Mouse (Mus musculus): ENCODE data around the gene Pla2g6. TPM values are rescaled to one million over a fixed set of nuclear protein-coding genes. Genes with fewer than 3 reads are reported as not detected.

The Pla2g6 gene
- polyA plus RNA-seq, 1 experiment, result 303 TPM

GRCm38 (mm10) chr15:79322281-79322990 lies 5.8 kb downstream of the Pla2g6 start:
- H3K4me3 ChIP-seq (ENCODE audit: control insufficient read depth, low read depth, low read length), result peak overlapping the region; percentile 33
- TF ChIP-seq POLR2A (IDR thresholded peaks at IDR 0.05; ENCODE audit: control insufficient read depth, low read depth, low read length) (0 out of 2 replicates have a peak, but pooled peaks have one; percentile 37), CTCF (IDR thresholded peaks at IDR 0.05; ENCODE audit: control insufficient read depth, insufficient read depth, insufficient replicate concordance, low read depth, low read length) (no peak)
- no peaks in the 10 kb centered on the region for H3K27me3 ChIP-seq (ENCODE audit: control insufficient read depth, insufficient read depth, low read length)
- H3K27ac ChIP-seq (ENCODE audit: control insufficient read depth, insufficient read depth, low read depth, low read length), result peak overlapping the region; percentile 61
- peaks cover under 1% of the 10 kb centered on the region for H3K36me3 ChIP-seq (ENCODE audit: control insufficient read depth, insufficient read depth, low read length)
- peaks cover 20% of the 10 kb centered on the region for H3K4me1 ChIP-seq (ENCODE audit: control insufficient read depth, insufficient read depth, low read length)

- no peak for TF ChIP-seq POLR2A (IDR thresholded peaks at IDR 0.05; ENCODE audit: control insufficient read depth, low read depth, low read length)
- no peak for TF ChIP-seq CTCF (IDR thresholded peaks at IDR 0.05; ENCODE audit: control insufficient read depth, insufficient read depth, insufficient replicate concordance, low read depth, low read length)
- peaks cover 1% of the 10 kb centered on the region for H3K36me3 ChIP-seq (ENCODE audit: control insufficient read depth, insufficient read depth, low read length)
- H3K27ac ChIP-seq (ENCODE audit: control insufficient read depth, insufficient read depth, low read depth, low read length), result peak overlapping the region; percentile 61
- H3K4me1 ChIP-seq (ENCODE audit: control insufficient read depth, insufficient read depth, low read length), result peaks cover 20% of the 10 kb centered on the region
- no peak overlapping the region; the same call in 1 of the 2 replicates for H3K4me3 ChIP-seq (ENCODE audit: control insufficient read depth, low read depth, low read length)
- no peaks in the 10 kb centered on the region for H3K27me3 ChIP-seq (ENCODE audit: control insufficient read depth, insufficient read depth, low read length)
Observed at GRCm38 (mm10) chr15:79321733-79322190, 6.4 kb downstream of the Pla2g6 start.

- Histone ChIP-seq H3K4me1 (ENCODE audit: control insufficient read depth, insufficient read depth, low read length) (peaks cover 8% of the 10 kb centered on the region), H3K36me3 (ENCODE audit: control insufficient read depth, insufficient read depth, low read length) (peaks cover 1% of the 10 kb centered on the region), H3K4me3 (ENCODE audit: control insufficient read depth, low read depth, low read length) (peak overlapping the region; percentile 56), H3K27ac (ENCODE audit: control insufficient read depth, insufficient read depth, low read depth, low read length) (peak overlapping the region; percentile 63; the same call in 1 of the 2 replicates), H3K27me3 (ENCODE audit: control insufficient read depth, insufficient read depth, low read length) (no peaks in the 10 kb centered on the region)
- TF ChIP-seq CTCF (IDR thresholded peaks at IDR 0.05; ENCODE audit: control insufficient read depth, insufficient read depth, insufficient replicate concordance, low read depth, low read length), result no peak
- TF ChIP-seq POLR2A (IDR thresholded peaks at IDR 0.05; ENCODE audit: control insufficient read depth, low read depth, low read length), result no peak
Observed at GRCm38 (mm10) chr15:79313848-79314369, 14.3 kb downstream of the Pla2g6 start.

GRCm38 (mm10) chr15:79307861-79308260 lies 20.3 kb downstream of the Pla2g6 start:
- Histone ChIP-seq H3K4me1 (ENCODE audit: control insufficient read depth, insufficient read depth, low read length) (no peaks in the 10 kb centered on the region), H3K36me3 (ENCODE audit: control insufficient read depth, insufficient read depth, low read length) (no peaks in the 10 kb centered on the region; the same call in 1 of the 2 replicates), H3K27ac (ENCODE audit: control insufficient read depth, insufficient read depth, low read depth, low read length) (no peak overlapping the region), H3K4me3 (ENCODE audit: control insufficient read depth, low read depth, low read length) (no peak overlapping the region), H3K27me3 (ENCODE audit: control insufficient read depth, insufficient read depth, low read length) (no peaks in the 10 kb centered on the region)
- TF ChIP-seq CTCF (IDR thresholded peaks at IDR 0.05; ENCODE audit: control insufficient read depth, insufficient read depth, insufficient replicate concordance, low read depth, low read length) (no peak), POLR2A (IDR thresholded peaks at IDR 0.05; ENCODE audit: control insufficient read depth, low read depth, low read length) (no peak)

GRCm38 (mm10) chr15:79306043-79306637 lies 22.1 kb downstream of the Pla2g6 start:
- H3K4me1 ChIP-seq (ENCODE audit: control insufficient read depth, insufficient read depth, low read length), result no peaks in the 10 kb centered on the region
- no peak overlapping the region for H3K4me3 ChIP-seq (ENCODE audit: control insufficient read depth, low read depth, low read length)
- no peaks in the 10 kb centered on the region; the same call in 1 of the 2 replicates for H3K36me3 ChIP-seq (ENCODE audit: control insufficient read depth, insufficient read depth, low read length)
- H3K27ac ChIP-seq (ENCODE audit: control insufficient read depth, insufficient read depth, low read depth, low read length), result no peak overlapping the region
- H3K27me3 ChIP-seq (ENCODE audit: control insufficient read depth, insufficient read depth, low read length), result no peaks in the 10 kb centered on the region
- TF ChIP-seq POLR2A (IDR thresholded peaks at IDR 0.05; ENCODE audit: control insufficient read depth, low read depth, low read length), result no peak
- no peak for TF ChIP-seq CTCF (IDR thresholded peaks at IDR 0.05; ENCODE audit: control insufficient read depth, insufficient read depth, insufficient replicate concordance, low read depth, low read length)

- Histone ChIP-seq H3K4me1 (ENCODE audit: control insufficient read depth, insufficient read depth, low read length) (no peaks in the 10 kb centered on the region), H3K27me3 (ENCODE audit: control insufficient read depth, insufficient read depth, low read length) (no peaks in the 10 kb centered on the region), H3K36me3 (ENCODE audit: control insufficient read depth, insufficient read depth, low read length) (no peaks in the 10 kb centered on the region; the same call in 1 of the 2 replicates), H3K27ac (ENCODE audit: control insufficient read depth, insufficient read depth, low read depth, low read length) (no peak overlapping the region), H3K4me3 (ENCODE audit: control insufficient read depth, low read depth, low read length) (no peak overlapping the region)
- no peak for TF ChIP-seq CTCF (IDR thresholded peaks at IDR 0.05; ENCODE audit: control insufficient read depth, insufficient read depth, insufficient replicate concordance, low read depth, low read length)
Observed at GRCm38 (mm10) chr15:79304832-79305231, 23.4 kb downstream of the Pla2g6 start.

GRCm38 (mm10) chr15:79303725-79304124 lies 24.5 kb downstream of the Pla2g6 start:
- Histone ChIP-seq H3K27me3 (ENCODE audit: control insufficient read depth, insufficient read depth, low read length) (no peaks in the 10 kb centered on the region), H3K4me3 (ENCODE audit: control insufficient read depth, low read depth, low read length) (no peak overlapping the region), H3K4me1 (ENCODE audit: control insufficient read depth, insufficient read depth, low read length) (no peaks in the 10 kb centered on the region), H3K36me3 (ENCODE audit: control insufficient read depth, insufficient read depth, low read length) (no peaks in the 10 kb centered on the region; the same call in 1 of the 2 replicates), H3K27ac (ENCODE audit: control insufficient read depth, insufficient read depth, low read depth, low read length) (no peak overlapping the region)
- TF ChIP-seq POLR2A (IDR thresholded peaks at IDR 0.05; ENCODE audit: control insufficient read depth, low read depth, low read length) (no peak), CTCF (IDR thresholded peaks at IDR 0.05; ENCODE audit: control insufficient read depth, insufficient read depth, insufficient replicate concordance, low read depth, low read length) (no peak)

Data from testis, adult 2 months (tissue).